Mouse (Mus musculus) thymus, adult 18-20 months (tissue): Measurements from ENCODE around the gene Dip2c.

Experiments
- DNase-seq, 2 experiments: peaks; one replicate each; pipeline ENCODE4 v3.0.0; 2022; ENCODE audit warnings: mixed read lengths in 2 of 2

The Dip2c gene

GRCm38 (mm10) chr13:9426779-9427178, 150.5 kb downstream of the Dip2c start:
- no peak for DNase-seq

GRCm38 (mm10) chr13:9429884-9430283, 153.6 kb downstream of the Dip2c start:
- no peak for DNase-seq

GRCm38 (mm10) chr13:9430724-9431123, 154.4 kb downstream of the Dip2c start:
- no peak for DNase-seq

- DNase-seq = no peak
These were observed 155.1 kb downstream of the Dip2c start for GRCm38 (mm10) chr13:9431441-9431840.

GRCm38 (mm10) chr13:9443066-9443465, 166.7 kb downstream of the Dip2c start:
- no peak for DNase-seq

GRCm38 (mm10) chr13:9445533-9446294, 169.4 kb downstream of the Dip2c start:
- DNase-seq = no peak

GRCm38 (mm10) chr13:9446448-9447115, 170.3 kb downstream of the Dip2c start:
- no peak for DNase-seq

- DNase-seq = no peak
These were observed 173.9 kb downstream of the Dip2c start for GRCm38 (mm10) chr13:9450276-9450675.

- no peak for DNase-seq
These were observed 175.6 kb downstream of the Dip2c start for GRCm38 (mm10) chr13:9451952-9452351.

GRCm38 (mm10) chr13:9454426-9455177, 178.3 kb downstream of the Dip2c start:
- DNase-seq = no peak

GRCm38 (mm10) chr13:9455979-9456378, 179.7 kb downstream of the Dip2c start:
- DNase-seq = no peak

GRCm38 (mm10) chr13:9457420-9458308, 181.3 kb downstream of the Dip2c start:
- DNase-seq = no peak

GRCm38 (mm10) chr13:9464457-9464856, 188.1 kb downstream of the Dip2c start:
- no peak for DNase-seq

GRCm38 (mm10) chr13:9467216-9467615, 190.9 kb downstream of the Dip2c start:
- peak in 1 of 2 experiments; percentile 4 for DNase-seq

GRCm38 (mm10) chr13:9473383-9473782, 197.1 kb downstream of the Dip2c start:
- no peak for DNase-seq

GRCm38 (mm10) chr13:9481722-9482121, 205.4 kb downstream of the Dip2c start:
- DNase-seq = no peak

- no peak for DNase-seq
These were observed 213.4 kb downstream of the Dip2c start for GRCm38 (mm10) chr13:9489696-9490095.

GRCm38 (mm10) chr13:9494726-9495125, 218.4 kb downstream of the Dip2c start:
- no peak for DNase-seq

- DNase-seq = no peak
These were observed 228.0 kb downstream of the Dip2c start for GRCm38 (mm10) chr13:9504118-9504856.

- no peak for DNase-seq
These were observed 262.2 kb downstream of the Dip2c start for GRCm38 (mm10) chr13:9538556-9538955.

GRCm38 (mm10) chr13:9547698-9548344, 271.5 kb downstream of the Dip2c start:
- no peak for DNase-seq
